Mouse (Mus musculus) G1E (cell line): Measurements from ENCODE around the gene Focad.

Experiments used
- CTCF ChIP-seq: IDR thresholded peaks from 2 replicates; pipeline ENCODE4 v1.5.1; 2012; ENCODE audit warnings: low read depth, low read length, inconsistent platforms, mixed read lengths
- GATA1 ChIP-seq: IDR thresholded peaks from 2 replicates; pipeline ENCODE4 v1.6.1; 2012; ENCODE audit warnings: borderline replicate concordance, low read length, inconsistent platforms, mixed read lengths
- POLR2AphosphoS5 ChIP-seq: IDR thresholded peaks from 2 replicates; pipeline ENCODE4 v1.6.1; 2012; ENCODE audit warnings: low read depth, low read length, inconsistent platforms; ENCODE audit not compliant: insufficient replicate concordance
- TAL1 ChIP-seq: conservative IDR thresholded peaks from 2 replicates; pipeline ENCODE4 v1.6.1; 2012; ENCODE audit warnings: low read depth, low read length, inconsistent platforms, mixed read lengths

GRCm38 (mm10) chr4:88208676-88209075, 114.2 kb downstream of the Focad start:
- no peak for TF ChIP-seq CTCF
- no peak for TF ChIP-seq GATA1
- TF ChIP-seq TAL1 = no peak
- TF ChIP-seq POLR2AphosphoS5 = no peak
